8 mouse cellular contexts compared by ENCODE assay signal in genomic region chr5:64160705-64161391, GRCm38 (mm10). TPM values are rescaled to one million over a fixed set of nuclear protein-coding genes. Genes with fewer than 3 reads are reported as not detected.
DNase-seq lines count a peak whose midpoint lies in the region; ATAC-seq lines count a peak whose summit lies in the region.

No protein-coding gene starts in this region.

- no peak for ATAC-seq in heart, embryonic 13.5 days (ENCODE audit: extremely low read depth, insufficient number of reproducible peaks, low FRiP score, low TSS enrichment)
- ATAC-seq in midbrain, embryonic 13.5 days, result no peak

- H3K4me1 ChIP-seq in heart, embryonic 13.5 days, result peaks cover 43% of the 10 kb centered on the region
- peaks cover 30% of the 10 kb centered on the region for H3K4me1 ChIP-seq in limb, embryonic 10.5 days
- H3K4me1 ChIP-seq in midbrain, embryonic 13.5 days (replicated peaks), result peaks cover 15% of the 10 kb centered on the region

- intact Hi-C loops in left cerebral cortex, postnatal 14 days (cut with DNase I), result no loop called here

- peak overlapping the region; percentile 98 for H3K4me2 ChIP-seq in heart, embryonic 13.5 days
- peak overlapping the region; percentile 100 for H3K4me2 ChIP-seq in midbrain, embryonic 13.5 days (replicated peaks)

- H3K27me3 ChIP-seq in heart, embryonic 13.5 days (replicated peaks), result peaks cover 3% of the 10 kb centered on the region
- H3K27me3 ChIP-seq in limb, embryonic 10.5 days (ENCODE audit: low read depth, poor library complexity, severe bottlenecking), result peaks cover 75% of the 10 kb centered on the region
- peaks cover 50% of the 10 kb centered on the region for H3K27me3 ChIP-seq in midbrain, embryonic 13.5 days

- H3K9ac ChIP-seq in heart, embryonic 13.5 days, result peak overlapping the region; percentile 78
- peak overlapping the region; percentile 69; the same call in 1 of the 2 replicates for H3K9ac ChIP-seq in midbrain, embryonic 13.5 days (replicated peaks)

- no peaks in the 10 kb centered on the region for H3K9me3 ChIP-seq in heart, embryonic 13.5 days
- no peaks in the 10 kb centered on the region for H3K9me3 ChIP-seq in limb, embryonic 10.5 days (replicated peaks)
- no peaks in the 10 kb centered on the region for H3K9me3 ChIP-seq in midbrain, embryonic 13.5 days

- H3K27ac ChIP-seq in heart, embryonic 13.5 days (replicated peaks), result no peak overlapping the region
- peak overlapping the region; percentile 38 for H3K27ac ChIP-seq in limb, embryonic 10.5 days
- no peak overlapping the region for H3K27ac ChIP-seq in midbrain, embryonic 13.5 days

- H3K4me3 ChIP-seq in heart, embryonic 13.5 days, result peak overlapping the region; percentile 64
- H3K4me3 ChIP-seq in limb, embryonic 10.5 days, result peak overlapping the region; percentile 63
- peak overlapping the region; percentile 67 for H3K4me3 ChIP-seq in midbrain, embryonic 13.5 days (replicated peaks)

- no peaks in the 10 kb centered on the region for H3K36me3 ChIP-seq in heart, embryonic 13.5 days
- no peaks in the 10 kb centered on the region for H3K36me3 ChIP-seq in limb, embryonic 10.5 days
- no peaks in the 10 kb centered on the region for H3K36me3 ChIP-seq in midbrain, embryonic 13.5 days

- under 1% methylated on average over 23 of the region's 23 CpGs for WGBS in heart, embryonic 13.5 days
- WGBS in limb, embryonic 10.5 days, result under 1% methylated on average over 23 of the region's 23 CpGs
- WGBS in midbrain, embryonic 13.5 days, result 2% methylated on average over 22 of the region's 23 CpGs

- peak; percentile 5 for DNase-seq in ovary, postnatal 14 days (ENCODE audit: low spot score)
- DNase-seq in ovary, adult 18-20 months (ENCODE audit: low spot score), result no peak
- peak; percentile 19 for DNase-seq in brain, adult 2 months (ENCODE audit: low read depth, low spot score)
- peak; percentile 43 for DNase-seq in limb, embryonic 10.5 days (ENCODE audit: low spot score)
- DNase-seq in thymus, postnatal 25 days, result peak; percentile 45
- no peak for DNase-seq in left cerebral cortex, postnatal 14 days (ENCODE audit: low spot score in 2 of 2)

RNA-seq across cellular contexts. Expression of gene Tbc1d1, which starts 4.7 kb away (rescaled TPM):
- 24.5 and 25.4 TPM in 2 replicates for polyA plus RNA-seq in heart, embryonic 13.5 days (2015; fragmentation: Nextera tagmentation; extraction: Ambion mirVana)
- 31.8 and 35.0 TPM in 2 replicates for polyA plus RNA-seq in limb, embryonic 10.5 days (2016; fragmentation: Nextera tagmentation; extraction: Ambion mirVana)
- 10.6 and 11.7 TPM in 2 replicates for polyA plus RNA-seq in midbrain, embryonic 13.5 days (2015; fragmentation: Nextera tagmentation; extraction: Ambion mirVana)
- total RNA-seq in left cerebral cortex, postnatal 14 days (2021), result 10 to 100 TPM; 17.0 to 18.4 TPM

Comparison
In these comparisons a context has a peak if more than half of its experiments do, and no peak if none do; other contexts are left out.
1. DNase-seq: peak in ovary, postnatal 14 days (single experiment), brain, adult 2 months (single experiment), limb, embryonic 10.5 days (single experiment) and thymus, postnatal 25 days (single experiment); none in ovary, adult 18-20 months (single experiment) and left cerebral cortex, postnatal 14 days (0 of 2).
2. Peak in every context shown above with its lines, with median percentiles within 50 percentile points of each other: H3K4me3 ChIP-seq.